14 mouse cellular contexts compared by ENCODE assay signal in genomic region chr3:17788334-17788720, GRCm38 (mm10).
DNase-seq lines count a peak whose midpoint lies in the region; ATAC-seq lines count a peak whose summit lies in the region.
"Had no signal": no experiment of that assay in that cellular context is flagged by ENCODE, and none has a peak within 500 bp of the region (broad histone marks: within the 10 kb centered on the region; RNA-seq: fewer than 3 reads in every experiment).

No protein-coding gene starts in this region.

- no peaks in the 10 kb centered on the region for H3K36me3 ChIP-seq in forebrain, embryonic 12.5 days (replicated peaks)
- no peaks in the 10 kb centered on the region for H3K36me3 ChIP-seq in hindbrain, embryonic 11.5 days (ENCODE audit: control insufficient read depth, insufficient read depth, low read length)
- no peaks in the 10 kb centered on the region for H3K36me3 ChIP-seq in midbrain, embryonic 14.5 days (ENCODE audit: control insufficient read depth, insufficient read depth, low read length)
- H3K36me3 ChIP-seq: embryonic facial prominence, embryonic 15.5 days; heart, embryonic 10.5 days; stomach, embryonic 15.5 days had no signal

- H3K9ac ChIP-seq in forebrain, embryonic 12.5 days: peak overlapping the region; percentile 93; the same call in 1 of the 2 replicates
- peak overlapping the region; percentile 99 for H3K9ac ChIP-seq in hindbrain, embryonic 11.5 days (ENCODE audit: low read depth, low read length)
- H3K9ac ChIP-seq in midbrain, embryonic 14.5 days (replicated peaks; ENCODE audit: low read length): peak overlapping the region; percentile 98
- H3K9ac ChIP-seq: embryonic facial prominence, embryonic 15.5 days; stomach, embryonic 15.5 days had no signal

- ATAC-seq in forebrain, embryonic 12.5 days (ENCODE audit: low FRiP score): no peak
- ATAC-seq in hindbrain, embryonic 11.5 days (ENCODE audit: low FRiP score): no peak
- no peak for ATAC-seq in midbrain, embryonic 14.5 days (ENCODE audit: low FRiP score, low TSS enrichment)

- H3K4me1 ChIP-seq in forebrain, embryonic 12.5 days: peaks cover 36% of the 10 kb centered on the region
- peaks cover 3% of the 10 kb centered on the region; the same call in 1 of the 2 replicates for H3K4me1 ChIP-seq in hindbrain, embryonic 11.5 days (replicated peaks; ENCODE audit: control insufficient read depth, insufficient read depth, low read length)
- peaks cover 24% of the 10 kb centered on the region for H3K4me1 ChIP-seq in midbrain, embryonic 14.5 days (ENCODE audit: control insufficient read depth, insufficient read depth, low read length)

- no peaks in the 10 kb centered on the region for H3K9me3 ChIP-seq in forebrain, embryonic 12.5 days
- no peaks in the 10 kb centered on the region for H3K9me3 ChIP-seq in hindbrain, embryonic 11.5 days (ENCODE audit: control insufficient read depth, low read length)
- no peaks in the 10 kb centered on the region for H3K9me3 ChIP-seq in midbrain, embryonic 14.5 days (ENCODE audit: control insufficient read depth, low read length)
- H3K9me3 ChIP-seq: embryonic facial prominence, embryonic 15.5 days; heart, embryonic 10.5 days; stomach, embryonic 15.5 days had no signal

- H3K4me2 ChIP-seq in forebrain, embryonic 12.5 days: peak overlapping the region; percentile 95
- peak overlapping the region; percentile 98 for H3K4me2 ChIP-seq in hindbrain, embryonic 11.5 days (replicated peaks; ENCODE audit: low read depth, low read length)
- peak overlapping the region; percentile 100 for H3K4me2 ChIP-seq in midbrain, embryonic 14.5 days (ENCODE audit: low read length)
- H3K4me2 ChIP-seq: embryonic facial prominence, embryonic 15.5 days; stomach, embryonic 15.5 days had no signal

- peak overlapping the region; percentile 61 for H3K4me3 ChIP-seq in forebrain, embryonic 12.5 days (replicated peaks)
- peak overlapping the region; percentile 67 for H3K4me3 ChIP-seq in hindbrain, embryonic 11.5 days (ENCODE audit: low read depth, low read length)
- H3K4me3 ChIP-seq in midbrain, embryonic 14.5 days (replicated peaks; ENCODE audit: low read depth, low read length): peak overlapping the region; percentile 94
- H3K4me3 ChIP-seq: embryonic facial prominence, embryonic 15.5 days; heart, embryonic 10.5 days; stomach, embryonic 15.5 days had no signal

- H3K27ac ChIP-seq in forebrain, embryonic 12.5 days: peak overlapping the region; percentile 99
- H3K27ac ChIP-seq in hindbrain, embryonic 11.5 days (ENCODE audit: low read depth, low read length): peak overlapping the region; percentile 100
- H3K27ac ChIP-seq in midbrain, embryonic 14.5 days (replicated peaks; ENCODE audit: low read depth, low read length): peak overlapping the region; percentile 100
- H3K27ac ChIP-seq: embryonic facial prominence, embryonic 15.5 days; heart, embryonic 10.5 days; stomach, embryonic 15.5 days had no signal

- DNase-seq in hindbrain, embryonic 11.5 days (ENCODE audit: low spot score): no peak
- DNase-seq in midbrain, embryonic 14.5 days: peak; percentile 64
- peak; percentile 50 for DNase-seq in retina, embryonic 14.5 days (ENCODE audit: low spot score)
- DNase-seq in spleen, postnatal 4 days (ENCODE audit: low spot score in 2 of 2): no peak
- DNase-seq in kidney, postnatal 14 days: no peak
- DNase-seq in left cerebral cortex, adult 8-10 months (ENCODE audit: low spot score in 2 of 2): no peak
- DNase-seq: heart, postnatal 4 days; lung, adult 18-20 months; thymus, postnatal 36 days had no signal

- no peaks in the 10 kb centered on the region for H3K27me3 ChIP-seq in forebrain, embryonic 12.5 days
- peaks cover under 1% of the 10 kb centered on the region; the same call in 1 of the 2 replicates for H3K27me3 ChIP-seq in hindbrain, embryonic 11.5 days (ENCODE audit: control insufficient read depth, insufficient read depth, low read length)
- no peaks in the 10 kb centered on the region for H3K27me3 ChIP-seq in midbrain, embryonic 14.5 days (ENCODE audit: control insufficient read depth, insufficient read depth, low read length)
- H3K27me3 ChIP-seq: CH12.LX had no signal

- WGBS in forebrain, embryonic 12.5 days: 34% methylated on average over 4 of the region's 4 CpGs
- 19% methylated on average over 4 of the region's 4 CpGs for WGBS in hindbrain, embryonic 11.5 days
- WGBS in midbrain, embryonic 14.5 days: 26% methylated on average over 4 of the region's 4 CpGs

Comparison
In these comparisons a context has a peak if more than half of its experiments do, and no peak if none do; other contexts are left out.
1. DNase-seq: peak in midbrain, embryonic 14.5 days (single experiment) and retina, embryonic 14.5 days (single experiment); none in hindbrain, embryonic 11.5 days (single experiment), spleen, postnatal 4 days (0 of 2), kidney, postnatal 14 days (single experiment) and left cerebral cortex, adult 8-10 months (0 of 2).
2. Peak in every context shown above with its lines, with median percentiles within 50 percentile points of each other: H3K27ac ChIP-seq, H3K4me2 ChIP-seq, H3K4me3 ChIP-seq and H3K9ac ChIP-seq.